23 mouse cellular contexts compared by ENCODE assay signal in the genomic region with DNA sequence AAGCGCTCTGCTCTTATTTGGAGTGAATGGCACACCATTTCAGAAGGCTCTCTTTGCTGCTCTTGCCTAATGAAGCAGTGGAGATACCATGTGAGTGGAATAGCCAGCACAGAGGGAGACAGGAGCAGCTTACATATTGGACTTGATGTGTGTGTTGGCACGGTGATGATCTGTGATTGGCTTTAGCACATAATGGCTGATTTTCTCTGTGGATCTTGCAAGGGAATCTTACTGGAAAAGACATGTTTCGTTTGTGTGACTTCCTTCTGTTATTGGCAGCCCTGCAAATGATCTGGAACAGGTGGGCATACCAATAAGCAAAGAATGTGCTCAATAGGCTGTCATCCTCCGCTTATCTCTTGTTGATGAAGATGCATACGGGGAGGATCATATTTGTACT.
DNase-seq lines count a peak whose midpoint lies in the region; ATAC-seq lines count a peak whose summit lies in the region.
"Had no signal": no experiment of that assay in that cellular context is flagged by ENCODE, and none has a peak within 500 bp of the region (broad histone marks: within the 10 kb centered on the region; RNA-seq: fewer than 3 reads in every experiment).

No protein-coding gene starts in this region.

- peaks cover 3% of the 10 kb centered on the region; the same call in 1 of the 2 replicates for H3K4me1 ChIP-seq in forebrain, embryonic 14.5 days (ENCODE audit: control insufficient read depth, insufficient read depth, low read length)
- H3K4me1 ChIP-seq in forebrain, embryonic 15.5 days = peaks cover 11% of the 10 kb centered on the region; the same call in 1 of the 2 replicates
- H3K4me1 ChIP-seq in hindbrain, embryonic 14.5 days (replicated peaks; ENCODE audit: control insufficient read depth, insufficient read depth, low read length) = 0 out of 2 replicates have a peak, but pooled peaks cover 7% of the 10 kb centered on the region
- no peaks in the 10 kb centered on the region for H3K4me1 ChIP-seq in hindbrain, embryonic 10.5 days (replicated peaks)
- H3K4me1 ChIP-seq: embryonic facial prominence, embryonic 13.5 days; heart, embryonic 15.5 days; intestine, embryonic 15.5 days had no signal

- H3K4me3 ChIP-seq in forebrain, embryonic 14.5 days (ENCODE audit: low read depth, low read length) = no peak overlapping the region
- H3K4me3 ChIP-seq in forebrain, embryonic 15.5 days = no peak overlapping the region
- H3K4me3 ChIP-seq in hindbrain, embryonic 14.5 days (replicated peaks; ENCODE audit: low read length) = no peak overlapping the region
- no peak overlapping the region for H3K4me3 ChIP-seq in hindbrain, embryonic 10.5 days
- H3K4me3 ChIP-seq: embryonic facial prominence, embryonic 13.5 days; heart, adult 2 months; heart, embryonic 15.5 days; intestine, embryonic 15.5 days had no signal

- H3K27me3 ChIP-seq in forebrain, embryonic 14.5 days (replicated peaks; ENCODE audit: control insufficient read depth, insufficient read depth, low read length) = no peaks in the 10 kb centered on the region
- H3K27me3 ChIP-seq in forebrain, embryonic 15.5 days = no peaks in the 10 kb centered on the region
- no peaks in the 10 kb centered on the region for H3K27me3 ChIP-seq in hindbrain, embryonic 14.5 days (ENCODE audit: control insufficient read depth, insufficient read depth, low read length)
- H3K27me3 ChIP-seq in hindbrain, embryonic 10.5 days (ENCODE audit: insufficient read depth, poor library complexity, severe bottlenecking) = no peaks in the 10 kb centered on the region
- H3K27me3 ChIP-seq: embryonic facial prominence, embryonic 13.5 days; heart, embryonic 15.5 days; intestine, embryonic 15.5 days had no signal

- no peaks in the 10 kb centered on the region for H3K9me3 ChIP-seq in forebrain, embryonic 14.5 days (replicated peaks; ENCODE audit: control insufficient read depth, low read length)
- H3K9me3 ChIP-seq in forebrain, embryonic 15.5 days = no peaks in the 10 kb centered on the region
- H3K9me3 ChIP-seq in hindbrain, embryonic 14.5 days (ENCODE audit: control insufficient read depth, low read length) = no peaks in the 10 kb centered on the region
- H3K9me3 ChIP-seq in hindbrain, embryonic 10.5 days = no peaks in the 10 kb centered on the region
- H3K9me3 ChIP-seq: embryonic facial prominence, embryonic 13.5 days; heart, embryonic 15.5 days; intestine, embryonic 15.5 days had no signal

- no peaks in the 10 kb centered on the region for H3K36me3 ChIP-seq in forebrain, embryonic 14.5 days (ENCODE audit: control insufficient read depth, insufficient read depth, low read length)
- no peaks in the 10 kb centered on the region for H3K36me3 ChIP-seq in forebrain, embryonic 15.5 days
- no peaks in the 10 kb centered on the region for H3K36me3 ChIP-seq in hindbrain, embryonic 14.5 days (replicated peaks; ENCODE audit: control insufficient read depth, insufficient read depth)
- H3K36me3 ChIP-seq in hindbrain, embryonic 10.5 days = no peaks in the 10 kb centered on the region
- H3K36me3 ChIP-seq: embryonic facial prominence, embryonic 13.5 days; G1E; heart, embryonic 15.5 days; intestine, embryonic 15.5 days had no signal

- no peak for ATAC-seq in forebrain, embryonic 14.5 days
- ATAC-seq in forebrain, embryonic 15.5 days (replicated peaks) = no peak
- no peak for ATAC-seq in hindbrain, embryonic 14.5 days (ENCODE audit: low FRiP score)
- ATAC-seq: CD4-positive, CD25-positive, alpha-beta regulatory T cell, adult 4 months; intestine, embryonic 15.5 days had no signal

- 78% methylated on average over 5 of the region's 5 CpGs for WGBS in forebrain, embryonic 14.5 days
- 67% methylated on average over 5 of the region's 5 CpGs for WGBS in forebrain, embryonic 15.5 days
- 72% methylated on average over 5 of the region's 5 CpGs for WGBS in hindbrain, embryonic 14.5 days
- 87% methylated on average over 5 of the region's 5 CpGs for WGBS in hindbrain, embryonic 10.5 days

- H3K4me2 ChIP-seq in forebrain, embryonic 14.5 days (ENCODE audit: low read length) = no peak overlapping the region
- no peak overlapping the region for H3K4me2 ChIP-seq in forebrain, embryonic 15.5 days (replicated peaks)
- no peak overlapping the region for H3K4me2 ChIP-seq in hindbrain, embryonic 14.5 days (replicated peaks)
- H3K4me2 ChIP-seq: embryonic facial prominence, embryonic 13.5 days; heart, embryonic 11.5 days; heart, embryonic 15.5 days; intestine, embryonic 15.5 days had no signal

- intact Hi-C loops in left cerebral cortex, postnatal 4 days (cut with DNase I) = no loop called here

- no peak overlapping the region for H3K27ac ChIP-seq in forebrain, embryonic 14.5 days (ENCODE audit: low read depth, low read length)
- no peak overlapping the region for H3K27ac ChIP-seq in forebrain, embryonic 15.5 days (replicated peaks)
- H3K27ac ChIP-seq in hindbrain, embryonic 14.5 days = 0 out of 2 replicates have a peak overlapping the region, but pooled peaks have one; percentile 20
- no peak overlapping the region for H3K27ac ChIP-seq in hindbrain, embryonic 10.5 days
- H3K27ac ChIP-seq: embryonic facial prominence, embryonic 13.5 days; heart, adult 2 months; heart, embryonic 15.5 days; intestine, embryonic 15.5 days had no signal

- DNase-seq in cerebellum, postnatal 10 days = peak; percentile 60 to 67
- no peak for DNase-seq in cerebellum, postnatal 4 days (ENCODE audit: low spot score in 2 of 2)
- peak; percentile 32 for DNase-seq in forebrain, embryonic 14.5 days (ENCODE audit: low spot score)
- no peak for DNase-seq in hindbrain, embryonic 14.5 days (ENCODE audit: low spot score)
- DNase-seq in hindbrain, embryonic 10.5 days (ENCODE audit: low spot score) = no peak
- peak; percentile 5 for DNase-seq in left cerebral cortex, postnatal 4 days
- no peak for DNase-seq in left cerebral cortex, adult 8-10 months (ENCODE audit: low spot score in 2 of 2)
- DNase-seq: adrenal gland, adult 8-10 months; adrenal gland, postnatal 36 days; B cell, adult 2 months; cerebellum, adult 18-20 months; cerebellum, adult 9-11 months; gastrocnemius, postnatal 10 days; heart, adult 2 months; heart, postnatal 14 days; kidney, adult 18-20 months had no signal

- H3K9ac ChIP-seq in forebrain, embryonic 14.5 days (ENCODE audit: low read length) = no peak overlapping the region
- H3K9ac ChIP-seq in forebrain, embryonic 15.5 days (replicated peaks) = no peak overlapping the region
- H3K9ac ChIP-seq in hindbrain, embryonic 14.5 days = no peak overlapping the region
- H3K9ac ChIP-seq: embryonic facial prominence, embryonic 13.5 days; heart, embryonic 15.5 days; intestine, embryonic 15.5 days had no signal

Comparison
In these comparisons a context has a peak if more than half of its experiments do, and no peak if none do; other contexts are left out.
1. DNase-seq: peak in cerebellum, postnatal 10 days (2 of 2), forebrain, embryonic 14.5 days (single experiment) and left cerebral cortex, postnatal 4 days (single experiment); none in cerebellum, postnatal 4 days (0 of 2), hindbrain, embryonic 14.5 days (single experiment), hindbrain, embryonic 10.5 days (single experiment) and left cerebral cortex, adult 8-10 months (0 of 2).